Mouse (Mus musculus): ENCODE results near the gene H2-Q1.
A peak's percentile ranks its signal among the peaks of the same experiment; 100 is the strongest.
"Not testable (repeated sequence)": the region's sequence is repeated elsewhere in the genome, so short reads cannot be mapped to it uniquely, and the experiment has no call there.

Gene H2-Q1

DNA sequence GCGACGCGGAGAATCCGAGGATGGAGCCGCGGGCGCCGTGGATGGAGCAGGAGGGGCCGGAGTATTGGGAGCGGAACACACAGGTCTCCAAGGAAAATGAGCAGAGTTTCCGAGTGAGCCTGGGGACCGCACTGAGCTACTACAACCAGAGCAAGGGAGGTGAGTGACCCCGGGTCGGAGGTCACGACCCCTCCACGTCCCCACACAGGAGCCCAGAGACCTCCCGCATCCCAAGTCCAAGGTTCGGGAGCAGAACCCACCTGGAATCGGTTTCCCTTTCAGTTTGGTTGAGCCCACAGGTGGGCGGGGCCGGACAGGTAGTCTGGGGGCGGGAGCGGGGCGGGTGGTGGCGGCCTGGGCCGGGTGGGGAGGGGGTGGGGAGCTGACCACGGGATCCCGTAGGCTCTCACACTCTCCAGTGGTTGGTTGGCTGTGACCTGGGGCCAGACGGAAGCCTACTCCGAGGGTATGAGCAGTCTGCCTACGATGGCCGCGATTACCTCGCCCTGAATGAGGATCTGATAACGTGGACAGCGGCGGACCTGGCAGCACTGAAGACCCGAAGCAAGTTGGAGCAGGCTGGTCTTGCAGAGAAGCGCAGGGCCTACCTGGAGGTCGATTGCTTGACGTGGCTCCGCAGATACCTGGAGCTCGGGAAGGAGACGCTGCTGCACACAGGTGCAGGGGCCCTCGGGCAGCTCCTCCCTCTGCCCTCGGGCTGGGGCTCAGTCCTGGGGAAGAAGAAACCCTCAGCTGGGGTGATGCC lies 22.7 kb downstream of the H2-Q1 start:
- DNase-seq = peak; percentile 32

DNA sequence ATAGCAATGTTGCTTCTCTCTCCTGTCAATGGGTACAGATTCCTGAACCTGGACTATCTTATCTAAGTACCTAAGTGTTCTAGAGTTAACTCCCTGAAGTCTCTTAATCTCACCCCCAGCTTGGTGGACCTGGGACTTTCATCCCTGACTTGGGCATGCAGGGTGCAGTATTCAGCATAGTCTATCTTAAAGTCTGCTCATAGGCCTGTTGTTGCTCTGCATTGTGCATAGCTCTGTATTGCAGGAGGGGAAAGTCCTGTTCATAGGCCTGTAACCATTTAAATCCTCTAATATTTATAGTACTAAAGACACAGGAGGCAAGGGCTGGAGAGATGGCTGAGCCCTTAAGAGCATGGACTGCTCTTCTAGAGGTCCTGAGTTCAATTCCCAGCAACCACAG lies 27.5 kb downstream of the H2-Q1 start:
- not testable (repeated sequence) for DNase-seq

DNA sequence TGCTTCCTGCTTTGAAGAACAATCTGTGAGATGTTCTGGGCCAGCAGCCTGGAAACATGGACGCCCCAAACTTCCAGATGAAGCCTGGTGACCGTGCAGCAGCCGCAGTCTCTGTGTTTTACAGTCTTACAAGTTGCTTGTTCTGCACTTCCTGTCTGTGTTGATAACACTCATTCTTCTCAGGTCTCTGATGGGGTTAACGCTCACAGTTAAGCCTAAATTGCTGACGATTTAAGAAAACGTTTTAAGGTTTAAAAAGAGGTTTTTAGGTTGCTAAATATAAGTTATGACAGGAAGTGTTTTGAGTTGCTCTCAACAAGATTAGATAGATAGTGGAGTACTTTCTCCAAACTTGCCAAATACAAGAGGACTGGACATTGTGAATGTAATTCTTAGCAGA lies 33.1 kb downstream of the H2-Q1 start:
- not testable (repeated sequence) for DNase-seq

DNA sequence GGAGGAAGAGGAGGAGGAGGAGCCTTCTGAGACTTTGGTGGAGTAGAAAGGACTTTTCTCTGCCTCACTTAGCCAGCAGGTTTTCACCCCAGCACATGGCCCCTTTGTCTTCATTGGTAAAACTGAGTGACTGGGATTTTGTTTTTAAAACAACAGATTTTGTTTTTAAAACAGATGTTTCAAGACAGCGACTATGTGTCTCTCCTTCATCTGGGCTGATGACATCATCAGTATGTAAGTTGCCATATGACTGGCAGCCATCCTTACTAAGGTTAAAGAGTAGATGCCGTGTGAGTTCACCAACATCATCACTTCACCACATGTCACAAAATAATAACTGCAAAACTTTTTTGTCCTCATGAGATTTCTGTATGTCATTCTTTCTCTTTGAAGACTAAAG lies 33.9 kb downstream of the H2-Q1 start:
- no peak for DNase-seq

DNA sequence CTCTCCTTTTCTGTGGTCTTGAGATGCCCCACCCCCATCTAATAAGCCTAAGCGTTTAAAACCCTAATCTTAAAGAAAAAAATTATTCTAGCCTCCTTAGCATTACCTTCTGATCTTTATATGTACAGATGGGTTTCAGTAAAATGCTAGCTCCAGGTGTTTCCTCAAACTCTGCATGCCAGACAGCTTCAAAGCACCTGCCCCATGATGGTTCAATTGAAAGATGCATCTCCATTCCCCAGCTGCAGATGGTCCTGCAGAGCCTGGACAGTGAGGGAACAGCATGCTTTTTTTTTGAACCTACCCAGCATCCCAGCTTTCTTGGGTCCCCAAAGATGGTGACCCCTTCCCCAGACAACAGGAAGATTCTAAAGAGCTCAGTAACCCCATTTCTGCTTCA lies 36.9 kb downstream of the H2-Q1 start:
- no peak for DNase-seq

DNA sequence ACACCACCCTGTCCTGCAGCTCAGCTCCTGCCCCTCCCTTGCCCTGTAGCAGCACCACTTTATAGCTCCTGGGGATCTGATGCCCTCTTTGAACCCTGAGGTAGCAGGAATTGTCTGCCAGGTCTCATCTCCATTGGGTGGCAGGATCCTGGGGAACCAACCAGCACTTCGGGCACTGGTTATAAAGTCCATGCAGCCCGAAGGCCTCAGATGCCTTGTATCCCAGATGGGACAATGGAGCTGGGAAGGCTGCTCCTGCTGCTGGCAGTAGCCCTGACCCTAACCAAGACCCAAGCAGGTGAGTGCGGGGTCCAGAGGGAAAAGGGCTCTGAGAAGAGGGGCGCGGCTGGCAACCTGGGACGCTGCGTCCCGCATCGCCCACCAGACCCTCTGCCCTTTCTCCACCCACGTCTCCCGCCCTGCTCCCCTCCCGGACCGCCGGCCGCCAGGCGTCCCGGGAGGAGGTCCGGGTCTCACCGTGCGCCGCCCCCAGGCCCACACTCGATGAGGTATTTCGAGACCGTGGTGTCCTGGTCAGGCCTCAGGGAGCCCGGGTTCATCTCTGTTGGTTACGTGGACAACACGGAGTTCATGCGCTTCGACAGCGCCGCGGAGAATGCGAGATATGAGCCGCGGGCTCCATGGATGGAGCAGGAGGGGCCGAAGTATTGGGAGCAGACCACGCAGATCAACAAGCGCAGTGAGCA lies 38.7 kb downstream of the H2-Q1 start:
- DNase-seq = no peak

DNA sequence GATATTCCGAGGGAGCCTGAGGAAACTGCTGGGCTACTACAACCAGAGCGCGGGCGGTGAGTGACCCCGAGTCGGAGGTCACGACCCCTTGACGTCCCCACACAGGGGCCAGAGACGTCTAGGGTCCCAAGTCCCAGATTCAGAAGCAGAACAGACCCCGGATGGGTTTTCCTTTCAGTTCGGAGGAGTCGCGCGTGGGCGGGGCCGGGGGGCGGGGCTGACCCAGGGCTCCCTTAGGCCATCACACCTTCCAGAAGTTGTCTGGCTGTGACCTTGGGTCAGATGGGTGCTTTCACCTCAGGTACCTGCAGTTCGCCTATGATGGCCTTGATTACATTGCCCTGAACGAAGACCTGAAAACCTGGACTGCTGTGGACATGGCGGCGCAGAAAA lies 39.3 kb downstream of the H2-Q1 start:
- no peak for DNase-seq

All from lung, postnatal 10 days (tissue).